Mouse (Mus musculus) CH12.LX (cell line): Measurements from ENCODE around the gene Dop1a.

Experiments
- BHLHE40 ChIP-seq: IDR thresholded peaks from 2 replicates; pipeline ENCODE4 v1.6.1; 2011; ENCODE audit warnings: mild to moderate bottlenecking, low read depth, low read length, improper control_type of control experiment
- CTCF ChIP-seq, 2 experiments: IDR thresholded peaks in 1 of 2; conservative IDR thresholded peaks in 1 of 2; 2 replicates each; pipeline ENCODE4 v1.5.1; 2011 to 2012; ENCODE audit warnings: low read depth in 2 of 2, low read length in 2 of 2, improper control_type of control experiment in 1 of 2, inconsistent platforms in 1 of 2, mild to moderate bottlenecking in 1 of 2, moderate library complexity in 1 of 2
- ELF1 ChIP-seq: IDR thresholded peaks from 2 replicates; pipeline ENCODE4 v1.6.1; 2014; ENCODE audit warnings: low read depth, mild to moderate bottlenecking, inconsistent platforms, low read length, improper control_type of control experiment
- EP300 ChIP-seq: IDR thresholded peaks from 2 replicates; pipeline ENCODE4 v1.6.1; 2011; ENCODE audit warnings: low read length, improper control_type of control experiment
- JUND ChIP-seq: conservative IDR thresholded peaks from 2 replicates; pipeline ENCODE4 v1.6.1; 2011; ENCODE audit warnings: low read depth, low read length, improper control_type of control experiment
- MAX ChIP-seq: IDR thresholded peaks from 2 replicates; pipeline ENCODE4 v1.6.1; 2011; ENCODE audit warnings: low read length, improper control_type of control experiment
- MAZ ChIP-seq: IDR thresholded peaks from 2 replicates; pipeline ENCODE4 v1.6.1; 2012; ENCODE audit warnings: low read depth, mild to moderate bottlenecking, inconsistent platforms, low read length, improper control_type of control experiment, moderate library complexity
- MEF2A ChIP-seq: IDR thresholded peaks from 2 replicates; pipeline ENCODE4 v1.6.1; 2014; ENCODE audit warnings: low read depth, mild to moderate bottlenecking, inconsistent platforms, low read length, improper control_type of control experiment, borderline replicate concordance
- MYC ChIP-seq: IDR thresholded peaks from 2 replicates; pipeline ENCODE4 v1.6.1; 2011; ENCODE audit warnings: low read depth, mild to moderate bottlenecking, improper control_type of control experiment, low read length
- PAX5 ChIP-seq: IDR thresholded peaks from 2 replicates; pipeline ENCODE4 v1.6.1; 2012; ENCODE audit warnings: low read length, inconsistent platforms, mixed read lengths
- POLR2A ChIP-seq: IDR thresholded peaks from 2 replicates; pipeline ENCODE4 v1.6.1; 2011; ENCODE audit warnings: low read depth, mild to moderate bottlenecking, improper control_type of control experiment, low read length
- RCOR1 ChIP-seq: conservative IDR thresholded peaks from 2 replicates; pipeline ENCODE4 v1.6.1; 2012; ENCODE audit warnings: low read depth, mild to moderate bottlenecking, inconsistent platforms, low read length, improper control_type of control experiment

DNA sequence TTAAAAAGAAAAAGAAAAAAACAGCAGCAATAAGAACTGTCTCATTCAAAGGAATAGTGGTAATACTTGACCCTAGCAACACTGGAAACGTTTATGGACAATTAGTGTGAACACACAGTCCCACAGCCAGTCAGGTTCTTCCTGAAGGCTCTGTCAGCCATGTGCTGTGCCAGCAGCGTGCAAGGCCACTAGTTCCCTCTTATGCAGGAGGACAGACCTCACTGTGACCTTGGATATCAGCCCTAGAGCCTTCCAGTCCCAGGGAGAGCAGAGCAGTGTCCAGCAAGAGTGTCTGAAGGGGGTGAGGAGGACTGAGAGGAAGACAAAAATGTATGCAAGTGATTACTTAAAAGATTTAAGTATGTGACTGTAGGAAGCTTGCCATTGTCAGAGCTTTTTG is 58.6 kb downstream of the Dop1a start:
- TF ChIP-seq ELF1: no peak
- TF ChIP-seq PAX5: no peak
- no peak for TF ChIP-seq BHLHE40
- no peak for TF ChIP-seq CTCF (conservative IDR thresholded peaks at IDR 0.05 in 1 of 2, IDR thresholded peaks at IDR 0.05 in 1 of 2; ENCODE audit: low read depth in 2 of 2, low read length in 2 of 2)
- no peak for TF ChIP-seq JUND
- TF ChIP-seq EP300: no peak
- TF ChIP-seq MEF2A: no peak
- TF ChIP-seq MYC: no peak
- no peak for TF ChIP-seq RCOR1
- no peak for TF ChIP-seq POLR2A
- TF ChIP-seq MAZ: no peak
- TF ChIP-seq MAX: no peak
